Mouse (Mus musculus) gastrocnemius, postnatal 14 days (tissue): ENCODE measurements at regions not wholly inside any gene's neighbourhood (a gene's known extent, or its start where the extent isn't known, plus 50 kb on each side); places are given as distances from the start of the nearest gene placed in this dataset.
A peak's percentile ranks its signal among the peaks of the same experiment; 100 is the strongest.

Source experiments
- DNase-seq: peaks from one replicate; pipeline ENCODE4 v3.0.0; 2021; ENCODE audit warnings: mixed read lengths
- intact Hi-C: fragments of 180-260 bp; cut with DNase I; formaldehyde crosslinking; loops from one replicate; pipeline ENCODE4 v1.15.1; 2025; ENCODE audit warnings: low total_unique reads

GRCm38 (mm10) chr3:99447361-99447760, 207.2 kb downstream of the Tbx15 start:
- intact Hi-C loops = no loop called here
- no peak for DNase-seq

DNA sequence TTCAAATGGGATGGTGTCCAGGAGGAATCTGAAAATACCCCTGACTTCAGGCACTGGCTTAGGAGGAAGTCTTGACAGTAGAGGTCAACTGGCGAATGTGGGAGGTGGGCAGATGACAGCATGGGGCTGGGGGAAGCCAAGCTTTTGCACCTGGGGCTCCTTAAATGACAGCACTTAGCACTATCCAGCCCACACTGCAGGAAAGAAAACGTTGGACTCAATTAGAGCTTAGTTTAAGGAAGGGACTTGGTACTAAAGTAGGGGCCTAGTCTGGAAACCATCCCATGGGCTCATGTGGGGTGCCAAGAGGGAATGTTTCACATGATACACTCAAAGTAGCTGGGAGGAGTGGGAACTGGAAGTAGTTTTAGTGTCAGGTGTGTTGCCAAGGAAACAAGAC, 207.6 kb downstream of the Tbx15 start:
- intact Hi-C loops = no loop called here
- no peak for DNase-seq

DNA sequence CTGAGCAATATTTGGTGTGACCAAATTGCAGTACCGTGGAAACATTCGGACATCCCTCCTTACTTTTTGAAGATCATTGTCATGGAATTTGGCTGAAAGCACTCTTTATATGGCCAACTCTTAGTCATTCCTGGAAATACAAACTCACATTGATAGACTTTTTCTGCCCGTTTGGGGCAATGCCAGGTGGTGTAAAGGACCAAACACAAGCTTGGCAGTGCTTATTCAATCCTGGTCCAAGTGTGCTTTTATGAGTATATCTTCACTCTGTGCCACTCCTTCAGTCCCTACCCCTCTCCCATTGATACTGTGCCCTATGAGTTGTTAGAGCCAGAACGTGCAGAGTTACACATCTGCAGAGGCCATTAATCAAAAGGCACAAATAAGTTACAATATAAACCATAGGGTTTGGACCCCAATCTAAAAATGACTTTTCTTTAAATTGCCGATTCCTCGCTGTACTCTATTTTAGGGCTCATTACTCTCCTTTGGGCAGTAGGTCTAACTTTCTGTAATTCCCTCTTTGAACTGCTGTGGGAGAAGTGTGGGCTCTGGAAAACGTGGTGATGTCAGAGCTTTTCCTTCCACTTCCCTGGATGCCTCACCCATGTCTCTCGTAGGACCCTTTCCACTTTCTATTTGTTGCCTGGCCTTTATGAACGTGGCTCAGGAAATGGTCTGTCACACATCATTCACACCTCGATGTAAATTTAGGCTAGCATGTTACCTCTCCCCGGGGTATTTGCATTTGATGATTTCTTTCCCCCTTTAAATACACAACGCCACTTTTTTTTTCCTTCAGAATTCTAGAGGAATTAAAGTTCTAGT, 219.1 kb downstream of the Tbx15 start:
- intact Hi-C loops = no loop called here
- peak; percentile 12 for DNase-seq

DNA sequence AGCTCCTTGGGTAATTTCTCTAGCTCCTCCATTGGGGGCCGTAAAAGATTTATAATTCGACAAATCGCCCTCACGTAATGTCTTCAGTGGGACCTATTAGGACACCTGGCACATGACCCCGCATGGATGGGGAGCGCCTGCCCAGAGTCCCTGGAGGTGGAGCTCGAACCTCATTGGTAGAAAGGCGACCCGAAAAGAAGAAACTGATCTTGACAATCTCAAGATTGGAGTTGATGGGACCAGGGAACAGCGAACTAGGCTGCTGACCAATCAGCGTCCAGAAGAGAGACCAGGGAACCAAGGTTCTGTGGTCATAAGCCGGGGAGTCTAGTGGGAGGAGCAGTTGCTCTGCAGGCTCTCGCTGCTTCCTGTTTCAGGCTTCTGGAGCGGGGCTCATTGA, 259.8 kb downstream of the Tbx15 start:
- DNase-seq = peak; percentile 8
- intact Hi-C loops = no loop called here

GRCm38 (mm10) chr3:99504772-99505171, 264.6 kb downstream of the Tbx15 start:
- no peak for DNase-seq
- intact Hi-C loops = no loop called here

DNA sequence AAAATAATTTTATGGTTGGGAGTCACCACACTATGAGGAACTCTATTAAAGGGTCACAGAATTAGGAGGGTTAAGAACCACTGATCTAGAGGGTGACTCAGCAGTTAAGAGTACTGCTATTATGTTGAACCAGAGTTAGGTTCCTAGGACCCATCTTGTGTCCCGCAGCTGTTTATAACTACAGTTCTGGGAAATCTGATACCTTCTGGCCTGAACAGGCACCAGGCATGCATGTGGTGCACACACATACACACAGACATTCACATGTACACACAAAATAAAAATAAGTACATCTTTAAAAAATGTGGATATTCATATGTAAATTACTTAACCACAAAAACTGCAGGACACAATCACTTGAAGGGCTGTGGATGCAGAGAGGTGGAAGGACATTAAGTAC, 272.1 kb downstream of the Tbx15 start:
- DNase-seq = no peak
- intact Hi-C loops = no loop called here

DNA sequence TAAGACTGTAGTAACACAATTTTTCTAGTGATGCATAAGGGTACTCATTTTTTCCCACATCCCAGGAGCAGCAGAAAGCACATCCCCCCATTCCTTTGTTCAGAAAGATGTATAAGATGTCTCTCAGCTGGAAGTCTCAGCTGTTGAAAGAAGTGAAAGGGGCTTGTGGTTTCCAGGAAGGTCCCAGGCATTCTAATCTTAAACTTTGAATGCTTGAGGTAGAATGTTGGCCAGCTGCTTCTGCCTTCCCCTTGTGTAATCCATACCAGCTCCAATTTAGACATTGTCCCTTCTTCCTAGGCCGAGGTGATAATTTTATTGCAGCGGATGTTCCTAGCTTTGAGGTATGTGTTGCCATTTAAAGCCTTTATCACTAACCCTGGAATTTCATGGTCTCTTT, 272.8 kb downstream of the Tbx15 start:
- intact Hi-C loops = no loop called here
- DNase-seq = no peak

GRCm38 (mm10) chr3:99515751-99516150, 275.6 kb downstream of the Tbx15 start:
- intact Hi-C loops = no loop called here
- no peak for DNase-seq

- intact Hi-C loops = no loop called here
- DNase-seq = no peak
Measured at GRCm38 (mm10) chr3:99560917-99561316, 320.7 kb downstream of the Tbx15 start.

GRCm38 (mm10) chr3:99573335-99573976, 311.8 kb upstream of the Spag17 start:
- intact Hi-C loops = no loop called here
- DNase-seq = no peak

DNA sequence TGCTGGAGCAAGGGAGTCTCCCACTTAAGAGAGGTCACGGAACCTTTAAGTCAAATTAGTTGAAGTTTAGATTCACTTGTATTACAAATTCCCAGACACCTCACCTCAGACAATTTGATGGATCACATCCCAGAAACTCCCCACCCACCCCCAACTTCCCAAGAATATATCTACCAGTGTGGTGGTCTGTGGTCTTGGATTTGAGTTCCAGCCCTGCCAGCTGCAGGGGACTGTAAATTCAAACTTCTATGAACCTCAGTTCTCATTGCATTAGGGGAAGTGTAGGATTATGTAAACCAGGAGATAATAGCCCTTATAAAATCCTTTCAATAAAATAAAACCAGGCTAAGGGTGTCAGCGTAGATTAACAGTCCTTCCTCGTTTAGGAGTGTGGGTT, 311.2 kb upstream of the Spag17 start:
- DNase-seq = no peak
- intact Hi-C loops = no loop called here

DNA sequence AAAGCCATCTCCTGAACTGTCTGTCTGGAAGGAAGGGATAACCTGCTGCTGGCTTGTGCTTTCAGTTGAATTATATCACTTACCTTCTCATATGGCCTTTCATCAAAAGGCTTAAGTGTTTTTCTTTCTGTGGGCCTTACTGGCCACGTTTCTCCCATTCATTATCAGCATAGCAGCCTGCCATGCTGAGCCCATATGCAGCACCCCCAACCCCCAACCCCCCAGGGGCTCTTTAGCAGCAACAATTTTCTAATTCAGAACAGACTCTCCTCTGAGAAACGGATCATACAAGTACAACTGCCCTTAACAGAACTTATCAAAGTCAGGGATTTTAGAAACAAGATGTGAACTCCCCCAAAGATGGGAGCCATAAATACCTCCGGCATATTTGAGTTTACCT, 282.5 kb upstream of the Spag17 start:
- DNase-seq = no peak
- intact Hi-C loops = no loop called here

GRCm38 (mm10) chr3:99632309-99632708, 252.9 kb upstream of the Spag17 start:
- intact Hi-C loops = no loop called here
- no peak for DNase-seq

DNA sequence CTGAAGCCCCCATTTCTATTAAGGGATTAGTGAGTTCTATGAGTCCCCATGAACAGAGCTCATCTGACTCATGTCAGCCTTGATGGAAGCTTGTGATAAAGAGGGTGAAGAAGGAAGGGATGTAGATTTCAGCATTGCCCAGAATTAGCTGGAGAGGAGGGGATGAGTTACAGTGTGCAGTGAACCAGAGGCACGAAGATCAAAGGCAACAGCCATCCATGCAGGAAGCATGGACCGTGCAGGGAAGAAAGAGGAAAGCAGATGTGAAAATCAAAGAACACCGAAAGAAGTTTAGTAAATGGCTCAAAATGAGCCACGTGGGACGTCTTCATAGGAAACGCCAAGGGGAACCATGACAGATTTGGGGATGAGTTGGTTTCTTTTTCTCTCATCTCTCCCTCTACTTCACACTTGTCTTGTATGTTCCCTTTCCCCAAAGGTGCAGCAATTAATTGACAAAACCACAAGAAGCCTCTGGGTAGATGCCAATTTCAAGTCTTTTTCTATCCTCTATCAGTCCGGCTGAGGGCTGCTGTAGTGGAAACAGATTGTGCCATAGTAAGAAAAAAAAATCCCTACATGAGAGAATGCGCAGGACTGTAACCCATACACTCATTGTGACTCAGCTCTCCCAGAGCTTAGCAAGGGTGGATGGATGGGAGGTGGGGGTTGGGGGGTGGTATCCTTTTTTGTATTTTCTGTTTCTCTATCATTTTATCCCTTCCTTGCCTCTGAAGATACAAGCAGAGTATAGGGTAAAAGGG, 243.7 kb upstream of the Spag17 start:
- intact Hi-C loops = no loop called here
- no peak for DNase-seq

GRCm38 (mm10) chr3:99644910-99645309, 240.3 kb upstream of the Spag17 start:
- intact Hi-C loops = no loop called here
- no peak for DNase-seq

DNA sequence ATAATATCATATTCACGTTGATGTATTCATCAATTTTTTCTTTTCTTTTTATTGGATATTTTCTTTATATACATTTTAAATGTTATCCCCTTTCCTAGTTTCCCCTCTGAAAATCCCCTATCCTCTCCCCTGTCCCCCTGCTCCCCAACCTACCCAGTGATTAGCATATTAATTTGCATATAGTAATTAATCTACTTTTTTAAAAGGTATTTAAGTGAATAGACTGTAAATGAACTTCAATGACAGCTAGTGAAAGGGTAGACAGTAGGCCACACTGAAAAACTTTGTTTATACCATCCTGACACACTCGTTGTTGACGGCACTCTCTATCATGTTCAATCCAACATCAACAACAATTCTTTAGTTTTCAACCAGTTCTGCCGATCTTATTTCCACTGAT, 239.9 kb upstream of the Spag17 start:
- intact Hi-C loops = no loop called here
- DNase-seq = no peak

DNA sequence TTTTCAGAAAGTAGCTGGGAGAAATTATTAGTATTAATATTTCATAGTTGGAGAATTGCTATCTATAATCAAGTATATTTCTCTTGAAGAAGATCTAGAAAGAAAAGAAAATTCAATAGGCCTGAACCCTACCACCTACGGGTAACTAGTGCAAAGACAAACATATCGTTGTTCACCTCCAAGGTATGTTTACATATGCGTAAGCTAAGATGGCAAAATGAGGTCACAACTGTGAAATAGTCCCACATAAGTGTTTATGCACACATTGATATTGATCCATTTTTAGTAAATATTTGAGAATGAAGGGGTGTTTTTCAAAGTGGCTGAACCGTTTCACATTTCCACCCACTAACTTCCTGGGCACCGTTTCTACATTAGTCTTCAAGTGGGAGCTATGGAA, 227.6 kb upstream of the Spag17 start:
- intact Hi-C loops = no loop called here
- DNase-seq = no peak

- DNase-seq = no peak
- intact Hi-C loops = no loop called here
Measured at GRCm38 (mm10) chr3:99663783-99664182, 221.4 kb upstream of the Spag17 start.

GRCm38 (mm10) chr3:99665363-99665762, 219.8 kb upstream of the Spag17 start:
- intact Hi-C loops = no loop called here
- DNase-seq = no peak

DNA sequence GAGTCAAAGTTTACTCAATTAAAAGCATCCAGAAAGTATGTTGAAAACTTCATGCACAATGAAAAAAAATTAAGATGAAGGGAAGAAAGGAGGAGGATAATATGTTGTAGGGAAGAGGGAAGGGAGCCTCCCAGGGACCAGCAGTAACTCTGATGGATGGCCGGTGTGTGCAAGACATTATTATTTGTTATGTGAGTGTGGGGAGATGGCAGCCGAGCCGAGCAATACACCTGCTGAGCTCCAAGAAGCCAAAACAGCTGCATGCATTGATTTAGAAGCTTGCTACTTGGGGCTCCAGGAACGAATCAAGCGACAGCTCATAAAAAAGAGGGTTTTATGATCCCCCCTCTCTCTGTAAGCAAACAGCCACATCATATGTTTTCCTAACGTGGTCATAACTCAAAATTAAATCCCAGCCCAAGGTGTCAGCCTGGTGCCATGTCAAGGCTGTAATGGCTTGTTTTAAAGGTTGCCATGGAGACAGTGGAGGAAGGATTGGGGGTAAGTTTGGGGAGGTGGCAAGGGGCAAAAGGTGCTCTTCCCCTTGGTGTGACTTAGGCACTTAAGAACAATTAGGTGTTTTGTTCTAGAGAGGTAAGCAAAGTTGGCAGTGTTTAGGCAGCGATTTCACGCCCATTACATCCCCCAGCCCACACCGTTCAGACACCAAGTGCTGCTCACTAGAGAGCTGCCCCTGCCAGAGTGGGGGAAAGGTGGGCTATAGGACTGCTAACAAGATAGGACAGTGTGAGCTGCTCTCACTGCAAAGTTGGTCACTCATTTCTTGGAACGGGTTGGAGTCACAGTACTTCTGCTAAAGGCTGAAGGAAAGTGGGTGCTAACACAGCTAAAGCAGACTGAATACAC, 219.1 kb upstream of the Spag17 start:
- intact Hi-C loops = no loop called here
- no peak for DNase-seq
